Mouse (Mus musculus): ENCODE results near the gene Hivep3.

The Hivep3 gene

GRCm38 (mm10) chr4:120061727-120062126 lies 328.1 kb downstream of the Hivep3 start:
- DNase-seq (ENCODE audit: low spot score), result no peak

GRCm38 (mm10) chr4:120062198-120062597 lies 328.6 kb downstream of the Hivep3 start:
- DNase-seq (ENCODE audit: low spot score), result no peak

GRCm38 (mm10) chr4:120062754-120063153 lies 329.2 kb downstream of the Hivep3 start:
- no peak for DNase-seq (ENCODE audit: low spot score)

GRCm38 (mm10) chr4:120063353-120064124 lies 330.0 kb downstream of the Hivep3 start:
- DNase-seq (ENCODE audit: low spot score), result no peak

- no peak for DNase-seq (ENCODE audit: low spot score)
Measured at GRCm38 (mm10) chr4:120064696-120065095, 331.1 kb downstream of the Hivep3 start, which contains the start of gene AL607142.1. Gene AL607142.1 (plus strand): TSS chr4:120064996.

GRCm38 (mm10) chr4:120066841-120067591 lies 333.4 kb downstream of the Hivep3 start:
- DNase-seq (ENCODE audit: low spot score), result no peak

- DNase-seq (ENCODE audit: low spot score), result no peak
Measured at GRCm38 (mm10) chr4:120067592-120068235, 334.1 kb downstream of the Hivep3 start.

- no peak for DNase-seq (ENCODE audit: low spot score)
Measured at GRCm38 (mm10) chr4:120068883-120069581, 335.4 kb downstream of the Hivep3 start.

GRCm38 (mm10) chr4:120069582-120069980 lies 336.0 kb downstream of the Hivep3 start:
- no peak for DNase-seq (ENCODE audit: low spot score)

- DNase-seq (ENCODE audit: low spot score), result no peak
Measured at GRCm38 (mm10) chr4:120071411-120071810, 337.8 kb downstream of the Hivep3 start.

- DNase-seq (ENCODE audit: low spot score), result no peak
Measured at GRCm38 (mm10) chr4:120071842-120072507, 338.4 kb downstream of the Hivep3 start.

GRCm38 (mm10) chr4:120074061-120074460 lies 340.5 kb downstream of the Hivep3 start:
- DNase-seq (ENCODE audit: low spot score), result no peak

GRCm38 (mm10) chr4:120077322-120077721 lies 343.7 kb downstream of the Hivep3 start:
- no peak for DNase-seq (ENCODE audit: low spot score)

- DNase-seq (ENCODE audit: low spot score), result no peak
Measured at GRCm38 (mm10) chr4:120082527-120082926, 348.9 kb downstream of the Hivep3 start.

GRCm38 (mm10) chr4:120083700-120084099 lies 350.1 kb downstream of the Hivep3 start:
- no peak for DNase-seq (ENCODE audit: low spot score)

- DNase-seq (ENCODE audit: low spot score), result no peak
Measured at GRCm38 (mm10) chr4:120089536-120089935, 356.0 kb downstream of the Hivep3 start.

GRCm38 (mm10) chr4:120091997-120092783 lies 358.6 kb downstream of the Hivep3 start:
- no peak for DNase-seq (ENCODE audit: low spot score)

GRCm38 (mm10) chr4:120096935-120097334 lies 363.4 kb downstream of the Hivep3 start:
- DNase-seq (ENCODE audit: low spot score), result no peak

GRCm38 (mm10) chr4:120101186-120101585 lies 367.6 kb downstream of the Hivep3 start:
- no peak for DNase-seq (ENCODE audit: low spot score)

- DNase-seq (ENCODE audit: low spot score), result no peak
Measured at GRCm38 (mm10) chr4:120104599-120104998, 371.0 kb downstream of the Hivep3 start.

GRCm38 (mm10) chr4:120106362-120106761 lies 372.8 kb downstream of the Hivep3 start:
- no peak for DNase-seq (ENCODE audit: low spot score)

Data from urinary bladder, postnatal 10 days (tissue).